9 mouse cellular contexts compared by ENCODE assay signal in genomic region chr8:26352541-26353010, GRCm38 (mm10).
A peak's percentile ranks its signal among the peaks of the same experiment; 100 is the strongest.
DNase-seq lines count a peak whose midpoint lies in the region; ATAC-seq and TF ChIP-seq lines count a peak whose summit lies in the region.
"Had no signal": no experiment of that assay in that cellular context is flagged by ENCODE, and none has a peak within 500 bp of the region (broad histone marks: within the 10 kb centered on the region; RNA-seq: fewer than 3 reads in every experiment).

No protein-coding gene starts in this region.

- peaks cover 14% of the 10 kb centered on the region; the same call in 1 of the 2 replicates for H3K27me3 ChIP-seq in E14TG2a.4 (ENCODE audit: insufficient read depth, low read length)
- H3K27me3 ChIP-seq in hindbrain, embryonic 14.5 days (ENCODE audit: control insufficient read depth, insufficient read depth, low read length), result no peaks in the 10 kb centered on the region
- peaks cover 15% of the 10 kb centered on the region; the same call in 1 of the 2 replicates for H3K27me3 ChIP-seq in limb, embryonic 15.5 days
- H3K27me3 ChIP-seq: liver, embryonic 13.5 days had no signal

- no peaks in the 10 kb centered on the region for H3K36me3 ChIP-seq in E14TG2a.4 (ENCODE audit: insufficient read depth, low read length)
- no peaks in the 10 kb centered on the region for H3K36me3 ChIP-seq in hindbrain, embryonic 14.5 days (replicated peaks; ENCODE audit: control insufficient read depth, insufficient read depth)
- H3K36me3 ChIP-seq in limb, embryonic 15.5 days, result no peaks in the 10 kb centered on the region
- H3K36me3 ChIP-seq: liver, embryonic 13.5 days had no signal

- ATAC-seq in hindbrain, embryonic 14.5 days (ENCODE audit: low FRiP score), result peak; percentile 61; the same call in 1 of the 2 replicates
- ATAC-seq in limb, embryonic 15.5 days (ENCODE audit: insufficient number of reproducible peaks, low FRiP score, low TSS enrichment, low read depth), result peak; percentile 87

- H3K4me2 ChIP-seq in hindbrain, embryonic 14.5 days (replicated peaks), result peak overlapping the region; percentile 58
- H3K4me2 ChIP-seq in limb, embryonic 15.5 days, result peak overlapping the region; percentile 66

- no peaks in the 10 kb centered on the region for H3K9me3 ChIP-seq in E14TG2a.4 (ENCODE audit: low read length)
- H3K9me3 ChIP-seq in hindbrain, embryonic 14.5 days (ENCODE audit: control insufficient read depth, low read length), result no peaks in the 10 kb centered on the region
- H3K9me3 ChIP-seq in limb, embryonic 15.5 days, result no peaks in the 10 kb centered on the region
- H3K9me3 ChIP-seq: liver, embryonic 13.5 days had no signal

- no peak overlapping the region for H3K9ac ChIP-seq in hindbrain, embryonic 14.5 days
- no peak overlapping the region for H3K9ac ChIP-seq in limb, embryonic 15.5 days
- H3K9ac ChIP-seq: liver, embryonic 13.5 days had no signal

- DNase-seq in adrenal gland, postnatal 10 days, result peak; percentile 70
- DNase-seq in gastrocnemius, postnatal 10 days, result peak; percentile 73
- DNase-seq in hindbrain, embryonic 14.5 days (ENCODE audit: low spot score), result peak; percentile 70
- peak; percentile 49 for DNase-seq in ovary, adult 18-20 months (ENCODE audit: low spot score)
- DNase-seq in thymus, postnatal 25 days, result no peak
- no peak for DNase-seq in spleen, postnatal 14 days (ENCODE audit: low spot score in 2 of 2)
- DNase-seq: liver, embryonic 13.5 days had no signal

- 35% methylated on average over 9 of the region's 9 CpGs for WGBS in hindbrain, embryonic 14.5 days
- 8% methylated on average over 9 of the region's 9 CpGs for WGBS in limb, embryonic 15.5 days

- H3K4me3 ChIP-seq in E14TG2a.4 (replicated peaks; ENCODE audit: low read length), result peak overlapping the region; percentile 35; the same call in 1 of the 2 replicates
- peak overlapping the region; percentile 21 for H3K4me3 ChIP-seq in hindbrain, embryonic 14.5 days (replicated peaks; ENCODE audit: low read length)
- peak overlapping the region; percentile 33 for H3K4me3 ChIP-seq in limb, embryonic 15.5 days
- H3K4me3 ChIP-seq: liver, embryonic 13.5 days had no signal

- H3K4me1 ChIP-seq in E14TG2a.4 (replicated peaks; ENCODE audit: low read depth, low read length), result peaks cover 9% of the 10 kb centered on the region; the same call in 1 of the 2 replicates
- H3K4me1 ChIP-seq in hindbrain, embryonic 14.5 days (replicated peaks; ENCODE audit: control insufficient read depth, insufficient read depth, low read length), result peaks cover 22% of the 10 kb centered on the region
- peaks cover 35% of the 10 kb centered on the region for H3K4me1 ChIP-seq in limb, embryonic 15.5 days

- H3K27ac ChIP-seq in hindbrain, embryonic 14.5 days, result peak overlapping the region; percentile 39
- peak overlapping the region; percentile 90 for H3K27ac ChIP-seq in limb, embryonic 15.5 days
- H3K27ac ChIP-seq: liver, embryonic 13.5 days had no signal

- TF ChIP-seq CTCF in E14TG2a.4 (conservative IDR thresholded peaks at IDR 0.05; ENCODE audit: low read length), result no peak

Comparison
In these comparisons a context has a peak if more than half of its experiments do, and no peak if none do; other contexts are left out.
1. DNase-seq: peak in adrenal gland, postnatal 10 days (single experiment), gastrocnemius, postnatal 10 days (single experiment), hindbrain, embryonic 14.5 days (single experiment) and ovary, adult 18-20 months (single experiment); none in thymus, postnatal 25 days (single experiment) and spleen, postnatal 14 days (0 of 2).
2. Peak in every context shown above with its lines, with median percentiles within 50 percentile points of each other: H3K4me3 ChIP-seq.